Mouse (Mus musculus) limb, embryonic 10.5 days (tissue): ENCODE data around the gene Aph1c. TPM values are rescaled to one million over a fixed set of nuclear protein-coding genes. Genes with fewer than 3 reads are reported as not detected.
"Not testable (repeated sequence)": the region's sequence is repeated elsewhere in the genome, so short reads cannot be mapped to it uniquely, and the experiment has no call there.

Experiments
- DNase-seq: peaks from one replicate; pipeline ENCODE4 v3.0.0-alpha.2; 2017; ENCODE audit warnings: low spot score
- H3K27ac ChIP-seq: fragments of 300-500 bp; sonication (generic); 2 replicates; pipeline ENCODE4 v1.5.1; 2016; ENCODE audit warnings: mild to moderate bottlenecking
- H3K27me3 ChIP-seq: fragments of 300-500 bp; sonication (generic); 2 replicates; pipeline ENCODE4 v1.6.1; 2016; ENCODE audit warnings: low read depth, mild to moderate bottlenecking; ENCODE audit not compliant: poor library complexity, severe bottlenecking
- H3K36me3 ChIP-seq: fragments of 300-500 bp; sonication (generic); 2 replicates; pipeline ENCODE4 v1.6.1; 2016; ENCODE audit warnings: mild to moderate bottlenecking, moderate library complexity
- H3K4me1 ChIP-seq: fragments of 300-500 bp; sonication (generic); 2 replicates; pipeline ENCODE4 v1.6.1; 2016
- H3K4me3 ChIP-seq: fragments of 300-500 bp; sonication (generic); 2 replicates; pipeline ENCODE4 v1.5.1; 2016; ENCODE audit warnings: mild to moderate bottlenecking, moderate library complexity
- H3K9me3 ChIP-seq: fragments of 300-500 bp; sonication (generic); replicated peaks from 2 replicates; pipeline ENCODE4 v1.6.1; 2016; ENCODE audit warnings: mild to moderate bottlenecking
- WGBS: fragments of 180-500 bp; shearing (Covaris S2); methylation state at CpG from one replicate; pipeline ENCODE4 v1.1.7; 2016; 5-methylcytosine and 5-hydroxymethylcytosine counted together
- polyA plus RNA-seq: library from polyadenylated mRNA; unstranded; fragments of >200 nt; fragmentation: Nextera tagmentation; extraction: Ambion mirVana; gene quantifications from 2 replicates; pipeline ENCODE4 v1.2.1, GENCODE M21; 2016

Aph1c gene
- polyA plus RNA-seq, 1 experiment from 2014 or later: 1.5 TPM

DNA sequence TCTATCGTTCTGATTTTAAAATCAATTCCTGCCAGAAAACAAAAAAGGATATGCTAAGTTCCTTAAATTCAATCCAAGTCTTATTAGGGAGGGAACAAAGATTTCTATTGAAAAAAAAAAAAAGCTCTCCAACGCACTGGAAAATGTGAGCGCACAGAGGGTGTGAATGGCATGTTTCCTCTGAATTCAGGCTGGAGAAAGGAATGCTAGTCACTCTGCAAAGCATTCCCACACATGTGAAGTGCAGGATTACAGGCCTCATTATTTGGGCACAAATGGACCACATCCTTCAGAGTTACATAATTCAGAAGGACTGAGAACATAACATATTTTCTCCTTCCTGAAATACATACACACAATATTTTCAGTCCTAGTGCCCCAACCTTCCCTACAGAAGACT is 28.9 kb upstream of the Aph1c start:
- WGBS: 86% methylated on average over 3 of the region's 3 CpGs
- Histone ChIP-seq H3K9me3 (no peaks in the 10 kb centered on the region), H3K4me1 (peaks cover 7% of the 10 kb centered on the region; the same call in 1 of the 2 replicates), H3K4me3 (no peak overlapping the region), H3K27me3 (no peaks in the 10 kb centered on the region), H3K36me3 (peaks cover 25% of the 10 kb centered on the region), H3K27ac (no peak overlapping the region)
- DNase-seq: no peak

DNA sequence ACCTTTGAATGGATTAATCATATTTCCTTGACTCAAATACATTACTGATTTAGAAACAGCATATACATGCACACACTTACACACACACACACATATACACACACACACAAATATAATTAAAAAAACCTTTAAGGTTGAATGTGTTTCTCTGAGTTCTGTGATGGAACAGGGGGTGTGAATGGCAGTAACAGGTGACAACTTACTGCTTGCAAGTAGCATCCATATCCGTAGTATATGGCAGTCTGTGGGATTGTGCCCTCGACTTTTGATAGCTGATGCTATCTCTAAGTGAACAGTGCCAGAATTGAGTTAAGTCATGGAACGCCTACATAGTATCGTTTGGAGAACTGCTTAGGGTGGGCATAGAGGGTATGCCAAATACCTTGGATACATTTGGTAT is 27.7 kb upstream of the Aph1c start:
- no peak for DNase-seq
- Histone ChIP-seq H3K27me3 (no peaks in the 10 kb centered on the region), H3K4me3 (no peak overlapping the region), H3K36me3 (peaks cover 30% of the 10 kb centered on the region), H3K27ac (no peak overlapping the region), H3K4me1 (peaks cover 7% of the 10 kb centered on the region; the same call in 1 of the 2 replicates), H3K9me3 (no peaks in the 10 kb centered on the region)
- 95% methylated on average over 4 of the region's 4 CpGs for WGBS

DNA sequence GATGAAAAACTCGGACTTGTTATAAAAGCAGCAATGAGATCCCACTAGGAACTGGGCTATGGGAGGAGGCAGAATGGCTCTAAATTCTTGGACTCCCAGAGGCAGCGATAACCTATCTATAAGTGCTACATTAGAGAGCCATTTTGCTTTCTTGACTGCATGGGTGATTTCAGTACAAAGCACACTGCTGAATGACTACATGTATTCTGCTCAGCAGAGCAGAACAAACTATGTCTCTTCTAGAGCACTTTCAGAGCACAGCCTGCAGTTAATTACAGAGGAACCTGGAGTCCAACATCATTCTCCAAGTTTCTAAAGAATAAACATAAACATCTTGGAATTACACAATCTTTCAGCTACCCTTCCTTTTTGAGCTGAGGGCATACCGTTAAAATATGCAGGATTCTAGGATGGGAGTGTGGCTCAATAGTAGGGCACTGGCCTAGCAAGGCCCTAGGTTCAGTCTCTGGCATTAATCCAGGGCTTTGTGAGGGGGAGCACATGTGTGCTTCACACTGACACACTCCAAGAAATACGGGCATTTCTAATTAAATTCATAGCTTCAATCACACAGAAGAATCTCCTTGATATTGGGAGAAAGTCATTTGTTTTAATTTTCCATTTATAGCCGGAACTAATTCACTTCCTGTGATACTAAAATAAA is 26.7 kb upstream of the Aph1c start:
- WGBS: 86% methylated on average over 5 of the region's 5 CpGs
- H3K4me1 ChIP-seq: peaks cover 7% of the 10 kb centered on the region; the same call in 1 of the 2 replicates
- H3K27me3 ChIP-seq: no peaks in the 10 kb centered on the region
- DNase-seq: no peak
- H3K4me3 ChIP-seq: no peak overlapping the region
- H3K36me3 ChIP-seq: peaks cover 30% of the 10 kb centered on the region
- H3K27ac ChIP-seq: no peak overlapping the region
- H3K9me3 ChIP-seq: no peaks in the 10 kb centered on the region

DNA sequence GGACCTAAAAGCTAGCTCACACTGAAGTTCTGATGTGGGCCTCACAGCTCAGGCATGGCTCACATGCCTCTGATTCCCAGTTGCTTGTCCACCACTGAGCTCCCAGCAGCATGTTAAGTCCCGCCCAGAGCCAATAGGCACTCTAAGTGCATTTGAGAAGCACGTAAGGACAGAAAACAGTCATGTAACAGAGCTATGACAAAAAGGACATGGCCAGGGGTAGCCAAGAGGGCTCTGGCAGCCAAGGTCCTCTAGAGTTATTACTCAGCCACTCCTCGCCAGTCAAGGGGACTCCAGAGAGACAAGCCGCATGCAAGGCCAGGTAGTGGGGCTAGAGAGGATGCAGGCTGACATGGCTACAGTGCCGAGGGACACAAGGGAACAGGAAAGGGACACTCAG is 25.0 kb upstream of the Aph1c start:
- Histone ChIP-seq H3K9me3 (no peaks in the 10 kb centered on the region), H3K4me3 (no peak overlapping the region), H3K4me1 (peaks cover 10% of the 10 kb centered on the region), H3K27me3 (no peaks in the 10 kb centered on the region), H3K27ac (no peak overlapping the region), H3K36me3 (peaks cover 30% of the 10 kb centered on the region)
- WGBS: 89% methylated on average over 5 of the region's 5 CpGs
- DNase-seq: no peak

DNA sequence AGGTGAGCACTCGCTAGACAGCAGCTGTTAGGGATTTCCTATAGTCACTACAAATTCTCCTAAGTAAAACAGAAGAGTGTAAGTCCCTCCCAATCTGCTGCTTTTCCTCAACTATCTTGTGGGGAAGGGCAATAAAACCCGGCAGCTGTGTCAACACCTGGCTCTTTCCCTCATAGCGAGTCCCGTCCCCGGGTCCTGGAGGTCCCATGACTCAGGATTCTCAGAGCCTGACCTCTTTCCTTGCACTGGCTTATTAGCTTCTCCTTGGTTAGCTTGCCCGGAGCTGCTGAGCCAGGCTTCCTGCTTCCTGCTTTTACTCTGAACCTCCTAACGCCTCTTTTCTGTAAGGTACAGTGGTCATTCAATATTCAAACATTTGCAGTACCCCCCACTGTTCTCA is 21.3 kb upstream of the Aph1c start:
- H3K36me3 ChIP-seq: peaks cover 36% of the 10 kb centered on the region
- peaks cover 3% of the 10 kb centered on the region; the same call in 1 of the 2 replicates for H3K4me1 ChIP-seq
- DNase-seq: no peak
- no peaks in the 10 kb centered on the region for H3K9me3 ChIP-seq
- H3K4me3 ChIP-seq: no peak overlapping the region
- 43% methylated on average over 7 of the region's 7 CpGs for WGBS
- no peak overlapping the region for H3K27ac ChIP-seq
- no peaks in the 10 kb centered on the region for H3K27me3 ChIP-seq

DNA sequence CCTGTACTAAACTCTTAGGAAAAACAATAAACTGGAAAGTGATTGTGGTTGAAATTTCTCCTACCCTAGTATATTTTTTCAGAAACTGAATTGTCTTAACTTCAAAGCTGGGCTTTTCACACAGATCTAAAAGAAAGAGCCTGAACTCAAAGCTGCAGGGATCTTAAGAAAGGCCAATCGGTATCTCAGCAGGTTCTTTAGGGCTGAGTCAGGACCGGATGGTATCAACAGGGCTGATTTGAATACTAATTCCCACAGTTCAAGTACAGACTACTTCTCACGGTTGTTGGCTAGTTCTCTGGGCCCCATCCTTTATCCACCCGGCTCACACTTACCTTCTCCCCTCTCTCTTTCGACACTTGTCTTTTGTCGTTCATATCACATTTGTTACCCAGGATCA is 18.1 kb upstream of the Aph1c start:
- H3K27me3 ChIP-seq: no peaks in the 10 kb centered on the region
- peaks cover 17% of the 10 kb centered on the region for H3K36me3 ChIP-seq
- 63% methylated on average over 6 of the region's 6 CpGs for WGBS
- H3K4me3 ChIP-seq: no peak overlapping the region
- no peak for DNase-seq
- H3K9me3 ChIP-seq: no peaks in the 10 kb centered on the region
- peaks cover 3% of the 10 kb centered on the region; the same call in 1 of the 2 replicates for H3K4me1 ChIP-seq
- no peak overlapping the region for H3K27ac ChIP-seq

DNA sequence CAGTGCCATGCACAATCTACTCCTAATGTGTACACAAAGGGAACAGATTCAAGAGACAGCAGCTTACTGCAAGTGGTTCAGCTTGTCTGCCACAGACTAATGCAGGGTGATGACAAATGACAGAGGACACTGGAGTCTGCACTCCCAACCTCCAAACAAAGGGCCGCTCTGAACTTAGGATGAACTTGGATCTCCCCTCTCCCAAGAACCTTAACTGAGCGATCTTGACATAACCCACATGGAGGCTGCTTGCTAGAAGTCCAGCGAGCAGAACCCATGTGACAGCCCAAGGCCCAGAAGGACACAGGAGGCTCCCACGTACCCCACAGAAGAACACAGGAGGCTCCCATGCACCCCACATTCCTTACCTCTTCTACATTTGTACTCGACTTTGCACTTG is 16.4 kb upstream of the Aph1c start:
- DNase-seq: no peak
- no peaks in the 10 kb centered on the region for H3K9me3 ChIP-seq
- no peak overlapping the region for H3K4me3 ChIP-seq
- H3K36me3 ChIP-seq: peaks cover 31% of the 10 kb centered on the region
- WGBS: 86% methylated on average over 5 of the region's 5 CpGs
- peaks cover 2% of the 10 kb centered on the region; the same call in 1 of the 2 replicates for H3K4me1 ChIP-seq
- no peak overlapping the region for H3K27ac ChIP-seq
- H3K27me3 ChIP-seq: no peaks in the 10 kb centered on the region

DNA sequence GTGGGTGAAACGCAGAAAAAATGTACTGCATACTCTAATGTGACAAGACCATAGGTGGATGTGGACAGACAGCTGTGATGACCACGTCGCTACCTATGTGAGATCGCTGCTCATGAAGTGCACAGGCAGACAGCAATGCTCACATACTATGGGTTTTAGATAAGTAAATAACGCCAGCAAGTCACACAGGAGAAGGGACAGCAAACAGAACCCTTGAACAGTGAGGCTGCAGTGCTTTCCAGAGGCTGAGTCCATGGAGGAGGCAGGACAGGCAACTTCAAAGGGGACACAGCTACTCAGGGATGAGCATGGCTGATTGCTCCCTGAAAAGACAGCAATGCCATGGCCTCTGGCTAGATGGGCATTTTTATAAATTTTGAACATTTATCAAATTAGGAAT is 12.3 kb upstream of the Aph1c start:
- 96% methylated on average over 5 of the region's 5 CpGs for WGBS
- Histone ChIP-seq H3K27me3 (no peaks in the 10 kb centered on the region), H3K4me3 (no peak overlapping the region), H3K36me3 (peaks cover 29% of the 10 kb centered on the region), H3K27ac (no peak overlapping the region), H3K9me3 (no peaks in the 10 kb centered on the region), H3K4me1 (no peaks in the 10 kb centered on the region)
- DNase-seq: no peak

DNA sequence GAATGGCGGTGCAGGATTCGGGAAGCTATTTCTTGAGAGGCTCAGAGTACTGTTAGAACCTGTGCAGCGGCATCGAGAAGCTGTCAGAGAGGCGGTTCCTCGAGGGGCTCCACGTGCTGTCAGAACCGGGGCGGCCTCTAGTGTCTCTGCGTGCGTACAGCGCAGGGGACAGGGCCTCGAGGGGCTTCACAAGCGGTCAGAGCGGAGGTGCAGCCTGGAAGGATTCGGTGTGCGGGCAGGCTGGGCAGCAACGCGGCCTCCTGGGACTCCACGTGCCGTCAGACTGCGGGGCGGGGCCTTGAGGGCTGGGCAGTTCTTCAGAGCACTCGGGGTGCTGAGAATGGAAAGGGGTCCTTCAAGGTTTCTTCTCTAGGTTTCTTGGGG is 563 bp upstream of the Aph1c start:
- Histone ChIP-seq H3K9me3 (no peaks in the 10 kb centered on the region), H3K4me1 (peaks cover 19% of the 10 kb centered on the region), H3K27ac (peak overlapping the region; percentile 73), H3K36me3 (no peaks in the 10 kb centered on the region), H3K4me3 (peak overlapping the region; percentile 79), H3K27me3 (peaks cover 18% of the 10 kb centered on the region)
- under 1% methylated on average over 24 of the region's 24 CpGs for WGBS
- no peak for DNase-seq

DNA sequence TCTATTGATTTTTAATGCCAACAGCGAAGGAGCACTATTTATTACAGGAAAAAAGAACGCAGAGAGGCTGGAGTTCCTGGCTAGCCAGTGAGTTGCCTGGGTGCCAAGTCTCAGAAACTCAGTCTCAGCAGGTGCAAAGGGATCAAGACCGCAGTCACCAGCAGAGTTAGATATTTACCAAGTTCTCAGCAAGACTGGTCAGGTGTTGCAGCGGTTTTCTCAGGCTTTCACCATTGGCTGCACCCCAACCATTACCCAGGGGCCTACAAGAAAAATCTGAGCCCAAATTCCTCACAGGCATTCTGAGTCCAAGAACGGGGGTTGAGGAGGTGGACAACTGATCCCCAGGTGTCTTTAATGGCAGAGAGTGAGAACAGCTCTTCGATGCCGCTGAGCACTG is 675 bp downstream of the Aph1c start:
- peaks cover 19% of the 10 kb centered on the region for H3K4me1 ChIP-seq
- no peak for DNase-seq
- no peaks in the 10 kb centered on the region for H3K36me3 ChIP-seq
- H3K27me3 ChIP-seq: peaks cover 18% of the 10 kb centered on the region
- H3K27ac ChIP-seq: no peak overlapping the region
- H3K9me3 ChIP-seq: no peaks in the 10 kb centered on the region
- peak overlapping the region; percentile 79 for H3K4me3 ChIP-seq
- 15% methylated on average over 7 of the region's 7 CpGs for WGBS

DNA sequence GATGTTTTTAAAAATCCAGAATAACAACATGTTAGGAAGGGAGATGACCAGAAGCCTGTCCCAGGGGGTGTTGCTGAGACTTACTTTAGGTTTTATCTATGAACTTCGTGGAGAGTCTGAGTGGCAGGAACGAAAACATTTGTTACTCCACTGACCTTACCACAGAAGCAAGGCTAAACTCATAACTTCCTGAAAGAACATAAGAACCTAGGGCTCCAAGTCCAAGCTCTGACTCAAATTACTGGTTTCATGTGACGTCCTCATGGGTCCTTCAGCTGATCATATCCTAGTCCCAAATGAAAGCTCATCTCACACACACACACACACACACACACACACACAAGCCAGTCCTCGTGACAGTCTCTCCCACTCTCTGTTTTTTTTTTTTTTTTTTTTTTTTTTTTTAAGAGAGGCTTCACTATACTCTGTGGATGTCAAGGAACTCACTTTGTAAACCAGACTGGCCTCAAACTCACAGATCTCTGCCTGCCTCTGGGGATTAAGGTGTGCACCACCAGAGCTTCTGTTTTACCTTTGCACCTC is 2.1 kb downstream of the Aph1c start:
- Histone ChIP-seq H3K36me3 (no peaks in the 10 kb centered on the region), H3K4me1 (peaks cover 19% of the 10 kb centered on the region)
- WGBS: 65% methylated on average over 4 of the region's 4 CpGs

DNA sequence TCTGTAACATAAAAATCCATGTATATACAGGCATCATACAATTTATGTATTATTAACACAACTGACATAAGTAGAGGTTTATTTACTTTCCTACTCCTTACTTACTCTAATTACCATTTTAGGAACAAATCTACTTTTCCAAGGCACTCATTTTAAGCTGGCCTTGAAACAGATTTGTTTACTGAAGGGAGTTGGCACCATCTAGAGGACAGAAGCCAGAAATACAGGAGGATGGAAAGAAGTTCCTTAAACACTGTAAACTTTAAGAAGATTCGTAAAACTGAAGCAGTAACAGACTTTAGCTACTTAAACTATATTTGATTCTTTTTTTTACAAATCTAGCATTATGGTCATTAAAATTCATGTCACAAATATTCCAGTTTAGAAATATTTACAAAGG is 8.5 kb downstream of the Aph1c start:
- Histone ChIP-seq H3K4me1 (no peaks in the 10 kb centered on the region), H3K36me3 (no peaks in the 10 kb centered on the region)
- no peak for DNase-seq

More for the DNA sequence above, 2.1 kb downstream of the Aph1c start:
- Histone ChIP-seq H3K9me3 (no peaks in the 10 kb centered on the region), H3K4me3 (no peak overlapping the region), H3K27ac (no peak overlapping the region), H3K27me3 (peaks cover 18% of the 10 kb centered on the region)
- DNase-seq: no peak

DNA sequence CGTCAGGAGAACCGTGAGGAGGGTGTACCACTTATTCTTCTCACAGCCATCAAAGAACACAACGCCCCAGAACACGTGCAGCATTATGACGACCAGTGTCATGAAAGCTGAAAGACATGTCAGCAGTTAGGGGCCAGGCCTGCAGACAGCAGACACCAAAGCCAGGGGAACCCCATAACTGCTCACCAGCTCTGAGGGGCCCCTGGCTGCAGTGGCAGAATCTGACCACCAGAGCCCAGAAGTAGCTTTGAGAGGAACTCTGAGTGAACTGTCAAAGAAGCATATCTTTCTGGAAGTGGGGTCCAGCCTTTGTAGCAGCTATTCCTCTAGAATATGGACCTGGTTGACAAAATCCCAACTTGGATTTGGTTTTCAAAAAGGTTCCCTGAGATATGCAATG is 12.3 kb downstream of the Aph1c start:
- H3K4me3 ChIP-seq, H3K9me3 ChIP-seq, H3K27me3 ChIP-seq, H3K36me3 ChIP-seq, DNase-seq, H3K27ac ChIP-seq: not testable (repeated sequence)
- 94% methylated on average over 2 of the region's 5 CpGs for WGBS
- H3K4me1 ChIP-seq: peaks cover 12% of the 10 kb centered on the region

More for the DNA sequence above, 8.5 kb downstream of the Aph1c start:
- Histone ChIP-seq H3K9me3 (no peaks in the 10 kb centered on the region), H3K27ac (no peak overlapping the region), H3K27me3 (no peaks in the 10 kb centered on the region), H3K4me3 (no peak overlapping the region)
- 44% methylated on average over 1 of the region's 1 CpGs for WGBS

DNA sequence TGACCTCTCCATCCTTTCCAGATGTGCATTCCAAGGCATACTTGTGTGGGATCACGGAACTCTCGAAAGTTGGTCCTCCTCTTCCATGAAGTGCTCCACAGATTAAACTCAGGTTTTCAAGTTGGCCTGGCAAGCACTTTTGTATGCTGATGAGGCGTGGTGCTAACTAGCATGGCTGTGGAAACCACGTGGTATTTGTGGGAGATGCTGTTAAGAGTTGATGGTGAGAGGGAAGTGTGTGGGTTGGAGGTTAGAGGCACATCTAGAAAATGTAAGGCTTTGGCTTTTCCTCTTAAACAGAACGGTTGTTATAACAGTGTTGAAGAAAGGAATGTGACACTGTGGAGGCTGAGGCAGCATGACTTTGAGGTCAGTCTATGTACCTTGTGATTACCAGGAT is 13.5 kb downstream of the Aph1c start:
- Histone ChIP-seq H3K4me3 (no peak overlapping the region), H3K4me1 (peaks cover 12% of the 10 kb centered on the region), H3K36me3 (no peaks in the 10 kb centered on the region), H3K27me3 (no peaks in the 10 kb centered on the region), H3K27ac (no peak overlapping the region), H3K9me3 (no peaks in the 10 kb centered on the region)
- DNase-seq: no peak
- 80% methylated on average over 5 of the region's 5 CpGs for WGBS
